23 mouse cellular contexts compared by ENCODE assay signal in genomic region chr7:77148820-77149219, GRCm38 (mm10).
DNase-seq lines count a peak whose midpoint lies in the region; ATAC-seq and TF ChIP-seq lines count a peak whose summit lies in the region.
"Had no signal": no experiment of that assay in that cellular context is flagged by ENCODE, and none has a peak within 500 bp of the region (broad histone marks: within the 10 kb centered on the region; RNA-seq: fewer than 3 reads in every experiment).

No protein-coding gene starts in this region.

- DNase-seq in layer of hippocampus, adult 2 months (ENCODE audit: low spot score in 2 of 2): no peak
- DNase-seq in layer of hippocampus, postnatal 36 days: no peak
- peak; percentile 45 for DNase-seq in 416B (ENCODE audit: low read depth)
- DNase-seq in frontal cortex, adult 2 months (ENCODE audit: extremely low spot score in 1 of 2, low spot score in 1 of 2): no peak
- no peak for DNase-seq in gastrocnemius, postnatal 36 days
- no peak for DNase-seq in thymus, postnatal 36 days
- DNase-seq: adrenal gland, adult 8-10 months; adrenal gland, postnatal 14 days; adrenal gland, postnatal 36 days; cerebellum, adult 11-12 months; cerebellum, adult 2 months; cerebellum, adult 9-10 months; cerebellum, postnatal 10 days; cerebellum, postnatal 25 days; forebrain, postnatal 0 days had no signal

- H3K27ac ChIP-seq in layer of hippocampus, adult 2 months: peak overlapping the region; percentile 67; the same call in 1 of the 2 replicates
- H3K27ac ChIP-seq in cortical plate, adult 2 months (ENCODE audit: insufficient read depth, low read length): peak overlapping the region; percentile 18; the same call in 1 of the 2 replicates
- H3K27ac ChIP-seq: embryonic facial prominence, embryonic 10.5 days; embryonic facial prominence, embryonic 12.5 days; forebrain, embryonic 13.5 days; forebrain, embryonic 15.5 days had no signal

- TF ChIP-seq CTCF in layer of hippocampus, adult 2 months (conservative IDR thresholded peaks at IDR 0.05): no peak
- TF ChIP-seq CTCF in cortical plate, adult 2 months (IDR thresholded peaks at IDR 0.05; ENCODE audit: extremely low read depth, insufficient read depth, low read length): no peak

- H3K4me3 ChIP-seq in layer of hippocampus, adult 2 months: no peak overlapping the region
- no peak overlapping the region for H3K4me3 ChIP-seq in cortical plate, adult 2 months (ENCODE audit: insufficient read depth, low read length)
- H3K4me3 ChIP-seq: embryonic facial prominence, embryonic 10.5 days; embryonic facial prominence, embryonic 12.5 days; forebrain, embryonic 13.5 days; forebrain, embryonic 15.5 days had no signal

- intact Hi-C loops in gastrocnemius, postnatal 36 days (cut with DNase I): no loop called here

- no peak for TF ChIP-seq POLR2A in cortical plate, adult 2 months (IDR thresholded peaks at IDR 0.05; ENCODE audit: extremely low read depth, insufficient read depth, low read length)

- peak; percentile 51 for ATAC-seq in megakaryocyte, adult 5-6 weeks (ENCODE audit: poor library complexity, severe bottlenecking)
- ATAC-seq: activated CD4-positive, CD25-positive, alpha-beta regulatory T cell, adult 4 months; forebrain, embryonic 13.5 days; forebrain, embryonic 15.5 days; forebrain, postnatal 0 days; Patski had no signal

- H3K4me1 ChIP-seq in cortical plate, adult 2 months (ENCODE audit: control insufficient read depth, insufficient read depth, low read length): peaks cover 2% of the 10 kb centered on the region; the same call in 1 of the 2 replicates
- H3K4me1 ChIP-seq: embryonic facial prominence, embryonic 12.5 days had no signal
